Mouse (Mus musculus): ENCODE results near the gene Clptm1. TPM values are rescaled to one million over a fixed set of nuclear protein-coding genes. Genes with fewer than 3 reads are reported as not detected.
"Not testable (repeated sequence)": the region's sequence is repeated elsewhere in the genome, so short reads cannot be mapped to it uniquely, and the experiment has no call there.

The Clptm1 gene
- polyA plus RNA-seq, 1 experiment, result 128 TPM

DNA sequence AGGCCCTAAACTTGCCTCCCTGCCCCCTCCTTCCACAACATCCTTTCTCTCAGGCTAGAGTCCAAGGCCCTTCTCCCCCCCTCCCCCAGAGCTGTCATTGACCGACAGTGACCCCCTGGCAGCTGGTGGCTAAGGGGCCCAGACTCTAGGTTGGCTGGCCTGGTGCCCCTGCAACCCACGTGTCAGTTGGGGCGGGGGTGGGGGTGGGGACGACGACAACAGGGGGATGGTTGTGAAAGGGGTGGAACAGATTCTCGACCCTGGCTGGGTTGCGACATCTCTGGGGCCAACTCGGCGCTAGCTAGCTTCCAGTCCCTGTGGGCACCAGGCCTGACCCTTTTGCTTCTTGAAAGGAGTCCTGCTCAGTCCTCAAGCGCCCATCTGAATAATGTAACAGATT lies 28.6 kb upstream of the Clptm1 start:
- peak in 1 of 2 experiments; percentile 45 for DNase-seq (ENCODE audit: extremely low spot score in 1 of 2, low spot score in 1 of 2)

GRCm38 (mm10) chr7:19691873-19692865 lies 27.3 kb upstream of the Clptm1 start, which contains the start of gene Apoc1:
Gene Apoc1 (minus strand): TSS chr7:19692660.
- no peak for DNase-seq (ENCODE audit: extremely low spot score in 1 of 2, low spot score in 1 of 2)

GRCm38 (mm10) chr7:19691434-19691833 lies 26.6 kb upstream of the Clptm1 start:
- DNase-seq (ENCODE audit: extremely low spot score in 1 of 2, low spot score in 1 of 2), result no peak

- no peak for DNase-seq (ENCODE audit: extremely low spot score in 1 of 2, low spot score in 1 of 2)
Measured at GRCm38 (mm10) chr7:19690845-19691244, 26.0 kb upstream of the Clptm1 start.

GRCm38 (mm10) chr7:19688611-19689010 lies 23.8 kb upstream of the Clptm1 start:
- no peak for DNase-seq (ENCODE audit: extremely low spot score in 1 of 2, low spot score in 1 of 2)

DNA sequence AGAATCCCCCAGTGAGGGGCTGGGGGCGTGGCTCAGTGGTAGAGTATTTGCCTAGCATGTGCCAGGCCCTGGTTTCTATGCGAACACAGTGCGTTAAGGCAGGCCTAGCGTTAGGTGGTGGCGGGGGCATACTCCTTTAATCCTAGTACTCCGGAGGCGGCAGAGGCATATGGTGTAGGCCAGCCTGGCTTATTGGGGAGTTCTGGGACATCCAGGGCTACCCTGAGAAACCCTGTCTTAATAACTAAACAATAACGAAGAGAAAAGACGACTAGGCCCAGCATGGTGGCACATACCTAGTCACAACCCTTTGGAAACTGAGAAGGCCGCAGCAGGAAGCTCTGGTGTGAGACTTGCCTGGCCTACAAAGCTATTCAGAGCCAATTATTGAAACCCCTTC lies 23.3 kb upstream of the Clptm1 start:
- DNase-seq (ENCODE audit: extremely low spot score in 1 of 2, low spot score in 1 of 2), result no peak

DNA sequence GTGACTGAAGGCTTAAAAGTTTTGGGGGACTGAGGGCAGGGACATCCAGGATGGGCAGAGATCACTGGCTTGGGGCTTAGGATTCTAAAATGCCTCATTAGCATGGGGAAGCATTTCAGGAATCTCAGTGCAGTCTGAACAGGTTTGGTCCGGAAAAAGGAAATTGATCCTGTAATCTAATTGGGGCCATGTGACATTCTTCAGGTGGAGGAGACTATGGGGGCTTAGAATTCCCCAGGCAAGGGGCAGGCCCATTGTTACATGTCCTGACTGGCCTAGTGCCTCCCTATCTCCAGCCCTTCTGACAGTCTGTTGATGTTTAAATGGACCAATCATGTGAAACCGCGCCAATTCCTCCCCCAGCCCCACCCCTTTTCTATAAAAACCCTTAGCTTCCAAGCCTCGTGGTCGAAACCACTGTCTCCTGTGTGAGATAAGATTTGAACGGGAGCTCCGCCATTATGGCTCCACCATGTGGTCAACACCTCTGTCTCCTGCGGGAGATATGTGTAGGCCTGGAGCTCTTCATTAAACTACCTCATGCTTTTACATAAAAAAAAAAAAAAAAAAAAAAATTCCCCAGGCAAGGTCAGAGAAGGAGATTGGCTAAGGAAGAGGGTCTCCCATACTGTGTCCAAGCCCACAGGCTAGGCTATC lies 22.2 kb upstream of the Clptm1 start:
- not testable (repeated sequence) for DNase-seq (ENCODE audit: extremely low spot score in 1 of 2, low spot score in 1 of 2)

DNA sequence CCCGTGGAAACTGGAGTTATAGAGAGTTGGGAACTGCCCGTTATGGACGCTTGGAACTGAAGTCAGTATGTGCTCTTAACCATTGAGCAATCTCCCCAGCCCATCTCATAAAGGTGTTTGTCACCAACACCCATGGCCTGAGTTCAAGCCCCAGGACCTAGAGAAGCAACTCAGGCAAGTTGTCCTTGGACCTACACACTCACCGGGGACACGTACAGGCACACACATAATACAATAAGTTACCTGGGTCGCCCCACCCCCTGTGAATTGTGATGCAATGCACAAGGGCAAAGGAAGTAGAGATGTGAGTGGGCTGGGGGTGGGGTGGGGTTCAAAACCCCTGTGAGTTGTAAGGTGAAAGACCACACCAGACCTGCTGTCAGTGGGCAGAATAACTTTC lies 21.7 kb upstream of the Clptm1 start:
- DNase-seq (ENCODE audit: extremely low spot score in 1 of 2, low spot score in 1 of 2), result no peak

DNA sequence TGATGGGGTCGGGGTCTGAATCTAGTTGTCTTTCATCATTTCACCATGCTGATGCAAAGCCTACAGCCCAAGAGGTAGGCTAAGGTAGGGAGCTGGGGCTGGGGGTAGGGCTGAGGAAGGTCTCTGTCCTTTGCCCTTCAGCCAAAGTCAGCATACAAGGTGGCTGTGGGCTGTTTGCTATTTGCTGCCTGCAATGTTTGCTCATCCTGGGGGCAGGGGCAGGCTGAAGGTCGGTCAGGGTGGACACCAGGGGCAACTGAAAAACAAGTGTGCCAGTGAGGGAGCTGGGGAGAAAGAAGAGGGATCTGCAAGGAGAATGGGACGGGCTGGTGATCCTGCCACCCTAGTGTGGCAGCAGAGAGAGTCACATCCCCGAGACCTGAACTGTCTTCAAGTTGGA lies 20.5 kb upstream of the Clptm1 start:
- DNase-seq (ENCODE audit: extremely low spot score in 1 of 2, low spot score in 1 of 2), result no peak

- no peak for DNase-seq (ENCODE audit: extremely low spot score in 1 of 2, low spot score in 1 of 2)
Measured at GRCm38 (mm10) chr7:19683771-19684201, 19.0 kb upstream of the Clptm1 start.

DNA sequence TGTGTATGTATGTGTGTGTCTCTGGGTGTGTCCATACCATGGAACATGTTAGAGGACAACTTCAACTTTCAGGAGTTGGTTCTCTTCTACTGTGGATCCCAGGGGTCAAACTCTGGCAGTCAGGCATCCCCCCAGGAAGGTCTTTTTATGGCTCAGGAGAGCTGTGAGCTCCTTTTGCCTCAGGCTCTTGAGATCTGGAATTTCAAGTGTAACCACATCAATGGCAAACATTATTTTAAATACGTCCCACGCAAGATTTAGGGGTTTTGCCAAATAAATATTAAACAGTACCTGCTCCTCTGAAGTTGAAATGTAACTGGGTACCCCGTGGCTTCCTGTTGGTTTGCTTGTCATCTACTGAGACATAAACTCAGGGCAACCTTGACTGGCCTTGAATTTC lies 18.1 kb upstream of the Clptm1 start:
- no peak for DNase-seq (ENCODE audit: extremely low spot score in 1 of 2, low spot score in 1 of 2)

GRCm38 (mm10) chr7:19681202-19681694 lies 16.4 kb upstream of the Clptm1 start, which contains the start of the genes Gm44805 and Apoc4:
Gene Gm44805 (minus strand): TSS chr7:19681423.
Gene Apoc4 (minus strand): TSS chr7:19681479.
- no peak for DNase-seq (ENCODE audit: extremely low spot score in 1 of 2, low spot score in 1 of 2)

GRCm38 (mm10) chr7:19680702-19681101 lies 15.9 kb upstream of the Clptm1 start:
- no peak for DNase-seq (ENCODE audit: extremely low spot score in 1 of 2, low spot score in 1 of 2)

GRCm38 (mm10) chr7:19678901-19679300 lies 14.1 kb upstream of the Clptm1 start:
- DNase-seq (ENCODE audit: extremely low spot score in 1 of 2, low spot score in 1 of 2), result no peak

DNA sequence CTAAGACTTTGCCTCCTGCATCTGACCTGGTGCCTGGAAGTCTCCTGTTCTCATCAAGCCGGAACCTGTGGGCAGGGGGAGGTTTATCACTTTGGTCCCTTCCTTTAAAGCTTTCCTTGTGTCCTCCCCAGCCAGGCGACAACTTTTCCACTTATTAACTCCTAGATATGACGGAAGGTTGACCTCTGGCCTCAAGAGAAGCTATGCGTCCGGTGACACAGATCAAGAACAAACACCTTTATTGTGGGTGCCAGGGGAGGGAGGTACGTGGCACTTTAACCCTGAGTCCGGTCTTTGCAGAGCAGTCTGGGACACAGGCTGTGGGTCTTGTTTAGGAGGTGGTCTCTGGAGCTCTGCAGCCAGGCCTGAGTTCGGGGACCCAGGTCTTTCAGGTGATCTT lies 13.0 kb upstream of the Clptm1 start, which contains the start of gene Apoc2:
Gene Apoc2 (minus strand): TSS at position 70 of the 400 bp plus-strand sequence.
- DNase-seq (ENCODE audit: extremely low spot score in 1 of 2, low spot score in 1 of 2), result no peak

- no peak for DNase-seq (ENCODE audit: extremely low spot score in 1 of 2, low spot score in 1 of 2)
Measured at GRCm38 (mm10) chr7:19676662-19677061, 11.8 kb upstream of the Clptm1 start.

- no peak for DNase-seq (ENCODE audit: extremely low spot score in 1 of 2, low spot score in 1 of 2)
Measured at GRCm38 (mm10) chr7:19675824-19676223, 11.0 kb upstream of the Clptm1 start.

DNA sequence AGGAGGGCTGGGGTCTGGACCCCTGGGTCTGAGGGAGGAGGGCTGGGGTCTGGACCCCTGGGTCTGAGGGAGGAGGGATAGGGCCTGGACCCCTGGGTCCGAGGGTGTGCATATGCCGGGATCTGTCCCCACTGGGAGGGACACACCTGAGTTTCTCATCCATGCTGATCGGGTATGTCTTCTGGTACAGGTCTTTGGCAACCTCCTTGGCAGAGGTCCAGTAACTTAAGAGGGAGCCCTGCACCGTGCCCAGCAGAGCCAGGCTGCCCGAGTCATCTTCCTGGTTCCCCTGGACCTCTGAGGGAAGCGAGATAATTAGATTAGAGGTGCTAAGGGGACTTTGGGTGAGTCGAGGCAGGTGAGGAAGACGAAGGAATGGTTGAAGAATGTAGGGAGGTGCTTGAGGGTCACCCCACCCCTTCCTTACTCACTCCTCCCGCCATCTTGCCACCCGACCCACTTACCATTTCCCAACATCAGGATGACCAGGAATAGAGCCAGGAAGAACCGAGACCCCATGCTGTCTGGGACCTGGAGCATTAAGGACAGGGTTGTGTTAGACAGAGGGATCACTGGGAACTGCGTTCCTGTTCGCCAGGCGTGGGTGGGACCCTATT lies 8.4 kb upstream of the Clptm1 start:
- DNase-seq (ENCODE audit: extremely low spot score in 1 of 2, low spot score in 1 of 2), result no peak

GRCm38 (mm10) chr7:19671511-19671910 lies 6.7 kb upstream of the Clptm1 start:
- no peak for DNase-seq (ENCODE audit: extremely low spot score in 1 of 2, low spot score in 1 of 2)

- peak; percentile 93 to 98 for DNase-seq (ENCODE audit: extremely low spot score in 1 of 2, low spot score in 1 of 2)
Measured at GRCm38 (mm10) chr7:19668947-19669721, 4.3 kb upstream of the Clptm1 start.
